Mouse (Mus musculus) embryonic fibroblast, embryonic 13.5 days (primary cell): Measurements from ENCODE around the gene Cntd1.

ENCODE experiments used
- CTCF ChIP-seq: IDR thresholded peaks from 2 replicates; pipeline ENCODE4 v1.5.1; 2011; ENCODE audit warnings: mild to moderate bottlenecking, control low read depth, low read length, moderate library complexity, borderline replicate concordance; ENCODE audit not compliant: insufficient read depth
- POLR2A ChIP-seq: IDR thresholded peaks from 2 replicates; pipeline ENCODE4 v1.6.1; 2011; ENCODE audit warnings: low read depth, mild to moderate bottlenecking, control low read depth, low read length, moderate library complexity

GRCm38 (mm10) chr11:101238071-101238647 lies 40.7 kb upstream of the Cntd1 start:
- no peak for TF ChIP-seq CTCF
- no peak for TF ChIP-seq POLR2A
